Mouse (Mus musculus): ENCODE measurements around the gene Dok1.
A peak's percentile ranks its signal among the peaks of the same experiment; 100 is the strongest.

Dok1 gene

GRCm38 (mm10) chr6:83033249-83034185 is at the start of gene Dok1, which contains the start of gene Loxl3:
Dok1 (minus strand) TSS chr6:83033471.
Loxl3 (plus strand) TSS chr6:83034173.
- DNase-seq (ENCODE audit: low spot score): peak; percentile 77

DNA sequence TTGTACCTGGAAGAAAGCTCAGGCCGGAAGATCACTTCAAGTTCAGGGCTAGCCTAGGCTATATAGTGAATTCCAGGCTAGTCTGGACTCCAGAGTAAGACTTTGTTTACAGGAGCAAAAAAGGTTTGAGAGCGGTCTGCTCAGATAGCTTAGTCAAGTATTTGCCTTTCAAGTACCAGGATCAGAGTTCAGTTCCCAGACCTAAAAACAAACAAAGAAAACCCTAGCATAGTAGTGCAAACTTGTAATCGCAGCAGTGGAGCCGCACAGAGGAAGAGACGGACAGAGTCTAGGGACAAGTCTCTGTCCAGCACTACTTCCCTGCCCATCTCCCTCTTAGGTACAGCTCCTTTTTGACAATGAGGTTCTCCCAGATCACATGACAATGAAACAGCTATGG is 46.9 kb upstream of the Dok1 start:
- DNase-seq (ENCODE audit: low spot score): no peak

GRCm38 (mm10) chr6:83078324-83078858 is 45.1 kb upstream of the Dok1 start:
- peak; percentile 99 for DNase-seq (ENCODE audit: low spot score)

DNA sequence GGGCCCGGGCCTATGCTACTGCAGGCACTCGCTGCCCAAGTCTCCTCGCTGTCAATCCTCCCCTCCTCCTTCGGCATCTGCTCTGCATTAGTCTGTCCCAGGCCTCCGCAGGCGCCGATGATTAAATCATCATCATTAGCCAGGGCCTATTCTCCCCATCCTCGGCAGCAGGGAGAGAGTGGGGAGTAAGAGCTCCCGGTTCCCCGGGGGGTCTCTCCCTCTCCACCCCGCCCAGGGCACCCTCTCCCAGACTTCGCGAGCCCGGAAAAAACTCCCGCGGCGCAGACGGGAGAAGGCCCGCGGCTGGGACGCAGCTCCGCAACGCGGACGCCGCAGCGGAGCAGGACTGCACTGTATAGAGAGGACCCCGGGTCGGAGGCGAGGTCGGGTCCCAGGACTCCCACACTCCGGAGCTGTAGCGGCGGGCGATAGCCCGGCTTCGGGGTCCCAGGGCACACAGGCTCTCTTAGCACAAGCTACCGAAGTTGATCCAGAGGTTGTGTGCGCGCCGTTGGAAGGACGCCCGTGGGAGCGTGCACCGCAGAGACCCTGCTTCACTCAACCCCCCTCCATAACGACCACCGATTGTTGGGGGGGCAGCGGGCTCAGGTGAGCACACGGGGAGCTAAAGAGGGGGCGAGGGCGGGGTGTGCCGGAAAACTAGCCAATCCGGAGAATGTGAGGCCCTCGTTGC is 44.5 kb upstream of the Dok1 start, which contains the start of gene Pcgf1:
Pcgf1 (plus strand) TSS at position 240 of the 694 bp plus-strand sequence.
- DNase-seq (ENCODE audit: low spot score): peak; percentile 70

DNA sequence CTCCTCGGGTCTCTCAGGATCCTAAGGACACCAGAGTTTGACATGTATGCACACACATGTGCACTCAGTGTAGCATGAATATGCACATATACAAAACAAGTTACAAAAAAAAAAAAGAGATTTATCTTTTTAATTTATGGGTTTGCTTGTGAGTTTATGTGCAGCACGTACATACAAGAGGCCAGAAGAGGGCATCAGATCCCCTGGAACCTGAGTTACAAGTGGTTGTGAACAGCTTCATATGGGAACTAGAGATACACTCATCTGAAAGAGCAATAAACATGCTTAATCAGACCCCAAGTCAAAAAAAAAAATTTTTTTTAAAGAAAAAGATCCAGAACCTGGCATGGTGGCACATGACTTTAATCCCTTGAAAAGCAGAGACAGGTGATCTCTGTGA is 41.7 kb upstream of the Dok1 start:
- DNase-seq (ENCODE audit: low spot score): no peak

- no peak for DNase-seq (ENCODE audit: low spot score)
Measured at GRCm38 (mm10) chr6:83071220-83071619, 37.9 kb upstream of the Dok1 start.

- no peak for DNase-seq (ENCODE audit: low spot score)
Measured at GRCm38 (mm10) chr6:83070311-83071219, 37.3 kb upstream of the Dok1 start.

DNA sequence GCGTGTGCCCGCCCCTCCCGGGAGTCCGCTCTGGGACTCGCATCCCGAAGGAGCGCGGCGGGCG is 36.8 kb upstream of the Dok1 start, which contains the start of gene Tlx2:
Tlx2 (minus strand) TSS at position 47 of the 64 bp plus-strand sequence.
- DNase-seq (ENCODE audit: low spot score): no peak

DNA sequence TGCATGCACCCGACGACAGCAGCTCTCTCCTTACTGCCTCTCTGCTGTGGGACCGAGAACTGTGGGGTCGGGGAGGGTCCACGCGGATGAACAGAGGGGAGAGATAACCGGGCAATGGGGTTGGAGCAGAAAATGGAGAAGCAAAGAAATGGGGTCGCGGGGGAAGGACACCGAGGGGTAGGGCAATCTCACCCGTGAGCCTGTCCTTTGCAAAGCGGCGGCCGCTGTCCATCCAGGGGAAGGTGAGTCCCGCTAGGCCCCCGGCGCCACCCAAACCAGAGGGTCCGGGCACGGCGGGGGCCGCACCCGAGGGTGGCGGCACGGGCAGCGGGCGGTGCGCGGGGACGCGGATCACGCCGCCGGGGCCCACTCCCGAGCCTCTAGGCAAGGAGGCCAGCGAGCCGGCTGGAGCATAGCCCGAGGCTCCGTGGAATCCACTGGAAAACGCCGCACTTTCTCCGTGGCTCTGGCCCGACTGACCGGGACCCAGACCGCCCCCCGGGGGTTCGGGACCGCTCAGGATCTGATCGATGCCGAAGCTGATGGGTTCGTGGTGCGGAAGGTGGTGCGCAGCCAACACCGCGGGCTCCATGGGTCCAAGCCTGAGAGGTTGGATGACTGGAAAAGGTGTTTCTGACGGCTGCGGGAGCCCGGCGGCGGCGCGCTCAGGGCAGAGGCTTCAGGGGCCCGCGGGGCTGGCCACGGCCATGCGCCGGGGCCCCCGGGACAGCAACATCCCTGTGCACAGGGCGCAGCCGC is 36.4 kb upstream of the Dok1 start:
- no peak for DNase-seq (ENCODE audit: low spot score)

DNA sequence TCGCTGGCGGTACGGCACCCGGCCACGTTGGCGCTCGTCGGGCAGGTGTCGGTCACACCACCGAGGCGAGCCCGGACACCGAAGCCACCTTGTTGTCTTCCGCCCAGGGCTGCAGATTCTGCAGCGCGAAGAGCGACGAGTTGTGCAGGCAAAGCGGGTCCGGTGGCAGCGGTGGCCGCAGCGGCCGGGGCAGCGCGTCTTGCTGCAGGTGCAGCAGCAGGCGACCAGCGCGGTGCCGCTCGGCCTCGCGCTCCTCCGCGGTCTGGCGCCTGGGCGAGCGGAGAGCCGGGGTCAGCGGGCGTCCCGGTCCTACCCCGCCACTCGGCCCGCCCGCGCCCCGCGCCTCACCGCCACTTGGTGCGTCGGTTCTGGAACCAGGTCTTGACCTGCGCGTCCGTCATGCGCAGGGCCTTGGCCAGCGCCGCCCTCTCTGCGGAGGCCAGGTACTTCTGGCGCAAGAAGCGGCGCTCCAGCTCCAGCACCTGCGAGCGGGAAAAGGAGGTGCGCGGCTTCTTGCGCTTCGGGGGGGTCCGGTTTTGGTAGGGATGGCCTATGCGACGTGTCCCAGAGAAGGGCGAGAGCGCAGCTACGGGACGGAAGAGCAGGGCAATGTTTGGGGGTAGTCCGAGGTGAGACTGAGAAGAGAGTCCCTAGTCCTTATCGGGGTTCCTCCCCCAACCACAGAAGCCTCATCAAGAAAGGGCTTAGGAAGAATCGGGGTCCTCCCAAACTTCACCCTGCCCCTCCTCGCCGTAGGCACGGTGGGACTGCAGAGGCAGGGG is 35.6 kb upstream of the Dok1 start:
- DNase-seq (ENCODE audit: low spot score): no peak

- no peak for DNase-seq (ENCODE audit: low spot score)
Measured at GRCm38 (mm10) chr6:83068221-83068620, 35.0 kb upstream of the Dok1 start.

- no peak for DNase-seq (ENCODE audit: low spot score)
Measured at GRCm38 (mm10) chr6:83066441-83066840, 33.2 kb upstream of the Dok1 start.

- DNase-seq (ENCODE audit: low spot score): no peak
Measured at GRCm38 (mm10) chr6:83065995-83066394, 32.7 kb upstream of the Dok1 start.

GRCm38 (mm10) chr6:83058725-83059124 is 25.5 kb upstream of the Dok1 start:
- DNase-seq (ENCODE audit: low spot score): no peak

- DNase-seq (ENCODE audit: low spot score): no peak
Measured at GRCm38 (mm10) chr6:83057790-83058189, 24.5 kb upstream of the Dok1 start, which contains the start of gene Dqx1. Dqx1 (plus strand) TSS chr6:83057844.

GRCm38 (mm10) chr6:83054871-83055431 is 21.7 kb upstream of the Dok1 start, which contains the start of gene Htra2:
Htra2 (minus strand) TSS chr6:83055273.
- peak; percentile 46 for DNase-seq (ENCODE audit: low spot score)

GRCm38 (mm10) chr6:83054074-83054851 is 21.0 kb upstream of the Dok1 start, which contains the start of gene Aup1:
Aup1 (plus strand) TSS chr6:83054521.
- peak; percentile 100 for DNase-seq (ENCODE audit: low spot score)

DNA sequence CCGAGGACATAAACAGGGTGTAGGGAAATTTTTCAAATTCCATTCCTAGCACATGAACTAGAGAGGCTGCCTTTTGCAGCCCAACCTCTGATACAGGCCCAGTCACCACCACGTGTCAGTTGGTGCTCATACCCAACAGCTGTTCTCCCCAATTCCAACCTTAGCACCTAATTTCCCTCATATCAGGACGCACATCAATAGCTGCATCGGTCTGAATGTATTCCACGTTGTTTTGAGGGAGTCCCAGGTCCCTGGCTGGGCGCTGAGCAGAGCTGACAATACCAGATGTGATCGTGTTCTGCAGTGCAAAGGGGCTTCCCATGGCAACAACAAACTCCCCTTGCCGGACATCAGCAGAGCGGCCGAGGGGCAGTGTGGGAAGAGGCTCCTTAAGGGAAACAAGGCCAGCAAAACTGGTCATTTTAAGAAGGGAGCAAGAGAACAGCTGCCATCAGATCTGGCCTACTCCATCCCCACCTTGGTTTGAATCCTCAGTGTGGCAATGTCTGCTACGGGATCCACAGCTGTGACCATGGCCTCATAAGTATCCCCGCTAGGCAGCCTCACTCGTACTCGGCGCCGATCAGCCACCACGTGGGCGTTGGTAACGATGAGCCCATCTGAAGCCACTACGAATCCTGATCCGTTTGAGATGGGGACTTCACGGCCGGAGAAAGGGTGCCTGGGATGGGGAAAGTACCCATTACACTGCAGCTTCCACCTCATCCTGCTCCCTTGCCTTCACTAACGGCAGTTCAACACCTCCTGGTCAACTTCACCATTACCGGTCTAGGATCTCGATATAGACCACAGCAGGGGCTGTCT is 20.1 kb upstream of the Dok1 start:
- DNase-seq (ENCODE audit: low spot score): peak; percentile 42
